Mouse (Mus musculus) CH12.LX (cell line): ENCODE measurements around the gene Hapln1.
A peak's percentile ranks its signal among the peaks of the same experiment; 100 is the strongest.

Source experiments
- BHLHE40 ChIP-seq: IDR thresholded peaks from 2 replicates; pipeline ENCODE4 v1.6.1; 2011; ENCODE audit warnings: mild to moderate bottlenecking, low read depth, low read length, improper control_type of control experiment
- CHD2 ChIP-seq: IDR thresholded peaks from 2 replicates; pipeline ENCODE4 v1.6.1; 2011; ENCODE audit warnings: low read length, improper control_type of control experiment
- CTCF ChIP-seq, 2 experiments: IDR thresholded peaks in 1 of 2; conservative IDR thresholded peaks in 1 of 2; 2 replicates each; pipeline ENCODE4 v1.5.1; 2011 to 2012; ENCODE audit warnings: low read depth in 2 of 2, low read length in 2 of 2, improper control_type of control experiment in 1 of 2, inconsistent platforms in 1 of 2, mild to moderate bottlenecking in 1 of 2, moderate library complexity in 1 of 2
- E2F4 ChIP-seq: IDR thresholded peaks from 2 replicates; pipeline ENCODE4 v1.6.1; 2011; ENCODE audit warnings: low read depth, low read length, improper control_type of control experiment; ENCODE audit not compliant: insufficient replicate concordance
- ELF1 ChIP-seq: IDR thresholded peaks from 2 replicates; pipeline ENCODE4 v1.6.1; 2014; ENCODE audit warnings: low read depth, mild to moderate bottlenecking, inconsistent platforms, low read length, improper control_type of control experiment
- EP300 ChIP-seq: IDR thresholded peaks from 2 replicates; pipeline ENCODE4 v1.6.1; 2011; ENCODE audit warnings: low read length, improper control_type of control experiment
- GABPA ChIP-seq: IDR thresholded peaks from 2 replicates; pipeline ENCODE4 v1.6.1; 2012; ENCODE audit warnings: low read depth, low read length, improper control_type of control experiment, inconsistent platforms; ENCODE audit not compliant: insufficient replicate concordance
- MAFK ChIP-seq: IDR thresholded peaks from 2 replicates; pipeline ENCODE4 v1.6.1; 2011; ENCODE audit warnings: low read length, improper control_type of control experiment; ENCODE audit not compliant: insufficient replicate concordance
- NRF1 ChIP-seq: IDR thresholded peaks from 2 replicates; pipeline ENCODE4 v1.6.1; 2014; ENCODE audit warnings: low read depth, mild to moderate bottlenecking, inconsistent platforms, low read length, improper control_type of control experiment, moderate library complexity
- POLR2A ChIP-seq: IDR thresholded peaks from 2 replicates; pipeline ENCODE4 v1.6.1; 2011; ENCODE audit warnings: low read depth, mild to moderate bottlenecking, improper control_type of control experiment, low read length
- SIN3A ChIP-seq: IDR thresholded peaks from 2 replicates; pipeline ENCODE4 v1.6.1; 2012; ENCODE audit warnings: low read length, improper control_type of control experiment, inconsistent platforms
- ZMIZ1 ChIP-seq: IDR thresholded peaks from 2 replicates; pipeline ENCODE4 v1.6.1; 2012; ENCODE audit warnings: low read depth, mild to moderate bottlenecking, inconsistent platforms, low read length, improper control_type of control experiment

- peak; percentile 87 to 91 for TF ChIP-seq CTCF (conservative IDR thresholded peaks at IDR 0.05 in 1 of 2, IDR thresholded peaks at IDR 0.05 in 1 of 2; ENCODE audit: low read depth in 2 of 2, low read length in 2 of 2)
- no peak for TF ChIP-seq NRF1
- TF ChIP-seq EP300 = no peak
- TF ChIP-seq BHLHE40 = no peak
- no peak for TF ChIP-seq CHD2
- TF ChIP-seq POLR2A = no peak
- no peak for TF ChIP-seq ELF1
- TF ChIP-seq E2F4 = no peak
- TF ChIP-seq SIN3A = no peak
- no peak for TF ChIP-seq MAFK
- no peak for TF ChIP-seq GABPA
- TF ChIP-seq ZMIZ1 = no peak
These were observed 94.6 kb downstream of the Hapln1 start for GRCm38 (mm10) chr13:89634137-89634683.
